Mouse (Mus musculus): ENCODE measurements at regions not wholly inside any gene's neighbourhood (a gene's known extent, or its start where the extent isn't known, plus 50 kb on each side); places are given as distances from the start of the nearest gene placed in this dataset.
"Not testable (repeated sequence)": the region's sequence is repeated elsewhere in the genome, so short reads cannot be mapped to it uniquely, and the experiment has no call there.

- TF ChIP-seq CTCF (conservative IDR thresholded peaks at IDR 0.05; ENCODE audit: low read length); NANOG (IDR thresholded peaks at IDR 0.05; ENCODE audit: borderline replicate concordance, low read length): not testable (repeated sequence)
Observed at GRCm38 (mm10) chr13:50906431-50906830, 194.2 kb upstream of the Spin1 start.
